Mouse (Mus musculus) neutrophil, adult 83 days (primary cell): Measurements from ENCODE around the gene Fpgt. TPM values are rescaled to one million over a fixed set of nuclear protein-coding genes. Genes with fewer than 3 reads are reported as not detected.

Experiments used
- total RNA-seq, 2 experiments: library from RNA; stranded (reverse); gene quantifications; one replicate each; pipeline ENCODE4 v1.2.4; 2023

Fpgt gene
- 1 to 10 TPM; 2.7 to 3.5 TPM for total RNA-seq

GRCm38 (mm10) chr3:155093116-155093956, at the start of gene Fpgt, which contains the start of gene Lrriq3:
Gene Fpgt, minus strand, starts transcription at chr3:155093403.
Gene Lrriq3, plus strand, starts transcription at chr3:155093434.

DNA sequence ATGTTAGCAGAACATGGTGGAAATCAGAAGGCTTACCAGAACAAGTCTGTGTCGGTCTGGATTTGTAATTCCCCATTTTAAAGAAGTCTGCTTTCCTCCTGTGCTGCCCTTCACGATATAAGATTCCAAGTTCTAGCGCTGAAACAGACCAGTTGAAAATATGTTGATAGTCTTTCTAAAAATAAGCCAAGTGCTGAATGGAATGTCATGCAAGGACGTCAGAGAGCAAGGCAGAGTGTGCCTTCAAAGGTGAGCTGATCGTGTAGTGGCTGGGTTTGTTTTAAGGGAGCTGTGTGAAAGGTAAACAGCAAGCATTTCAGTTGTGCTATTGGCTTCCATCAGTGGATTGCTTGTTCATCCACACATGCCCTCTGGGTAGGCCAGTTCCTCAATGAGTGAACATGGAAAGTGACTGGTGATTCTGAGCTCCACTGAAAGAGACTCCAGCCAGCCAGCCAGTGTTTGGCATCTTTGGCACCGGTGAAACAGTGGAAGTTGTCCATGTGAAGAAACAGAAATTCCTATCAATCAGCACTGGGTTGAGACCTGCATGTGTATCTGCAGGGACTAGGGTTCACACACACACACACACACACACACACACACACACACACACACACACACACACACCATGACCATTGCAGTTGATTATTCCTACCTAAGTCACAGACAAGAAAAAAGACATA, 37.8 kb downstream of the Fpgt start, which contains the start of gene Tnni3k:
TSS of gene Tnni3k (minus strand) at position 177 of the 686 bp plus-strand sequence.

Other genes starting within 250 kb of the Fpgt start
- not detected for gene Tnni3k, start 38.0 kb downstream of the Fpgt start, total RNA-seq
- gene Lrriq3, start within 50 bp of the Fpgt start, total RNA-seq: not detected